Mouse (Mus musculus) bone marrow, adult 2 months (tissue): Measurements from ENCODE around the gene Abr. TPM values are rescaled to one million over a fixed set of nuclear protein-coding genes. Genes with fewer than 3 reads are reported as not detected.
A peak's percentile ranks its signal among the peaks of the same experiment; 100 is the strongest.

Experiments
- H3K27ac ChIP-seq: fragments of 200-500 bp; 2 replicates; pipeline ENCODE4 v1.5.1; 2012; ENCODE audit warnings: low read depth, mild to moderate bottlenecking, control low read depth, inconsistent platforms, low read length; ENCODE audit not compliant: control insufficient read depth, poor library complexity, insufficient read depth
- H3K4me1 ChIP-seq: fragments of 200-500 bp; 2 replicates; pipeline ENCODE4 v1.6.1; 2011; ENCODE audit warnings: low read length; ENCODE audit not compliant: control insufficient read depth, insufficient read depth
- H3K4me3 ChIP-seq: fragments of 200-500 bp; replicated peaks from 2 replicates; pipeline ENCODE3; 2011; ENCODE audit warnings: mild to moderate bottlenecking, low read depth, low read length, control low read depth; ENCODE audit not compliant: control insufficient read depth
- CTCF ChIP-seq: fragments of 200-500 bp; IDR thresholded peaks from 2 replicates; pipeline ENCODE4 v1.5.1; 2011; ENCODE audit warnings: low read length, control low read depth; ENCODE audit not compliant: control insufficient read depth, insufficient read depth
- POLR2A ChIP-seq: fragments of 200-500 bp; IDR thresholded peaks from 2 replicates; pipeline ENCODE4 v1.6.1; 2011; ENCODE audit warnings: low read depth, mild to moderate bottlenecking, control low read depth, low read length, borderline replicate concordance; ENCODE audit not compliant: control insufficient read depth
- WGBS: fragments of 180-500 bp; shearing (Covaris S2); methylation state at CpG from one replicate; pipeline ENCODE4 v1.1.7; 2018; 5-methylcytosine and 5-hydroxymethylcytosine counted together
- polyA plus RNA-seq: library from polyadenylated mRNA; stranded (reverse); fragments of >200 nt; gene quantifications from 2 replicates; pipeline ENCODE4 v1.2.4, GENCODE M21; 2011; ENCODE audit warnings: low replicate concordance; ENCODE audit not compliant: missing spikeins, insufficient read depth, insufficient read length

The Abr gene
- polyA plus RNA-seq, 1 experiment = 43.0 TPM

- Histone ChIP-seq H3K4me3 (no peak overlapping the region), H3K27ac (peak overlapping the region; percentile 80), H3K4me1 (peaks cover 21% of the 10 kb centered on the region)
- TF ChIP-seq CTCF = no peak
- TF ChIP-seq POLR2A = no peak
- WGBS = 13% methylated on average over 5 of the region's 5 CpGs
These were observed 139.9 kb downstream of the Abr start for GRCm38 (mm10) chr11:76482183-76482582.

GRCm38 (mm10) chr11:76479729-76480128 lies 142.4 kb downstream of the Abr start:
- H3K4me1 ChIP-seq = peaks cover 21% of the 10 kb centered on the region
- WGBS = 12% methylated on average over 4 of the region's 4 CpGs
- peak overlapping the region; percentile 81 for H3K27ac ChIP-seq
- H3K4me3 ChIP-seq = peak overlapping the region; percentile 21
- TF ChIP-seq POLR2A (no peak), CTCF (no peak)

GRCm38 (mm10) chr11:76478676-76479655 lies 143.1 kb downstream of the Abr start:
- WGBS = 34% methylated on average over 13 of the region's 13 CpGs
- no peak for TF ChIP-seq POLR2A
- no peak for TF ChIP-seq CTCF
- H3K27ac ChIP-seq = peak overlapping the region; percentile 81
- H3K4me1 ChIP-seq = peaks cover 21% of the 10 kb centered on the region
- H3K4me3 ChIP-seq = peak overlapping the region; percentile 21

- TF ChIP-seq CTCF (no peak), POLR2A (no peak)
- H3K4me1 ChIP-seq = peaks cover 15% of the 10 kb centered on the region
- 81% methylated on average over 5 of the region's 5 CpGs for WGBS
- no peak overlapping the region for H3K4me3 ChIP-seq
- no peak overlapping the region for H3K27ac ChIP-seq
These were observed 145.0 kb downstream of the Abr start for GRCm38 (mm10) chr11:76477095-76477525.

GRCm38 (mm10) chr11:76476376-76477094 lies 145.6 kb downstream of the Abr start:
- no peak overlapping the region for H3K4me3 ChIP-seq
- WGBS = 82% methylated on average over 8 of the region's 8 CpGs
- no peak for TF ChIP-seq POLR2A
- no peak for TF ChIP-seq CTCF
- H3K27ac ChIP-seq = no peak overlapping the region
- peaks cover 12% of the 10 kb centered on the region for H3K4me1 ChIP-seq

- no peak overlapping the region for H3K27ac ChIP-seq
- no peak overlapping the region for H3K4me3 ChIP-seq
- WGBS = 76% methylated on average over 5 of the region's 5 CpGs
- no peaks in the 10 kb centered on the region for H3K4me1 ChIP-seq
- TF ChIP-seq CTCF (no peak), POLR2A (no peak)
These were observed 149.5 kb downstream of the Abr start for GRCm38 (mm10) chr11:76472617-76473016.

GRCm38 (mm10) chr11:76469311-76469998 lies 152.7 kb downstream of the Abr start:
- TF ChIP-seq CTCF (no peak), POLR2A (no peak)
- Histone ChIP-seq H3K4me1 (no peaks in the 10 kb centered on the region), H3K27ac (no peak overlapping the region), H3K4me3 (no peak overlapping the region)
- 77% methylated on average over 11 of the region's 11 CpGs for WGBS
